8 mouse cellular contexts compared by ENCODE assay signal in genomic region chr4:149697506-149698196, GRCm38 (mm10). TPM values are rescaled to one million over a fixed set of nuclear protein-coding genes. Genes with fewer than 3 reads are reported as not detected.
DNase-seq lines count a peak whose midpoint lies in the region; ATAC-seq and TF ChIP-seq lines count a peak whose summit lies in the region.

No protein-coding gene starts in this region.

- in situ Hi-C loops in CH12.LX (cut with MboI; ENCODE audit: low pct_ligation_motif_present, low pct_unique_long_range_greater_than_20kb, low sequenced_read_pairs) = loop anchor here (5.0 kb wide), 1 partner anchor 40 kb away; no protein-coding TSS in a partner anchor

- WGBS in forebrain, embryonic 15.5 days = 32% methylated on average over 15 of the region's 15 CpGs
- WGBS in limb, embryonic 14.5 days = 24% methylated on average over 15 of the region's 15 CpGs
- WGBS in midbrain, embryonic 13.5 days = 19% methylated on average over 15 of the region's 15 CpGs

- dilution Hi-C loops in CH12.LX (cut with MboI; ENCODE audit: extremely low pct_ligation_motif_present, extremely low pct_unique_long_range_greater_than_20kb, low sequenced_read_pairs) = no loop called here

- no peak for TF ChIP-seq RAD21 in CH12.LX (IDR thresholded peaks at IDR 0.05; ENCODE audit: low read depth, low read length)

- peaks cover 4 to 24% of the 10 kb centered on the region in 2 experiments for H3K36me3 ChIP-seq in CH12.LX (replicated peaks in 1 of 2; ENCODE audit: control insufficient read depth in 1 of 2, insufficient read depth in 1 of 2, low read length in 1 of 2)
- no peaks in the 10 kb centered on the region for H3K36me3 ChIP-seq in forebrain, embryonic 15.5 days
- H3K36me3 ChIP-seq in limb, embryonic 14.5 days (ENCODE audit: control insufficient read depth, insufficient read depth, low read length) = no peaks in the 10 kb centered on the region
- no peaks in the 10 kb centered on the region for H3K36me3 ChIP-seq in midbrain, embryonic 13.5 days

- no peak for TF ChIP-seq CTCF in CH12.LX (conservative IDR thresholded peaks at IDR 0.05 in 1 of 2, IDR thresholded peaks at IDR 0.05 in 1 of 2; ENCODE audit: low read depth in 2 of 2, low read length in 2 of 2)

- ATAC-seq in forebrain, embryonic 15.5 days (replicated peaks) = peak; percentile 46; the same call in 1 of the 2 replicates
- peak; percentile 25; the same call in 1 of the 2 replicates for ATAC-seq in limb, embryonic 14.5 days (ENCODE audit: low FRiP score, low read depth)
- ATAC-seq in midbrain, embryonic 13.5 days = peak; percentile 46

- peak overlapping the region; percentile 94 for H3K9ac ChIP-seq in CH12.LX (ENCODE audit: insufficient read depth, low read depth)
- peak overlapping the region; percentile 57 for H3K9ac ChIP-seq in forebrain, embryonic 15.5 days (replicated peaks)
- H3K9ac ChIP-seq in limb, embryonic 14.5 days (ENCODE audit: low read depth, low read length, severe bottlenecking) = peak overlapping the region; percentile 52
- H3K9ac ChIP-seq in midbrain, embryonic 13.5 days (replicated peaks) = peak overlapping the region; percentile 63

- TF ChIP-seq POLR2A in CH12.LX (IDR thresholded peaks at IDR 0.05; ENCODE audit: low read depth, low read length) = peak; percentile 34
- no peak for TF ChIP-seq POLR2A in limb, embryonic 14.5 days (IDR thresholded peaks at IDR 0.05; ENCODE audit: borderline replicate concordance, extremely low read depth, insufficient read depth, insufficient read length)

- H3K79me2 ChIP-seq in CH12.LX (replicated peaks; ENCODE audit: control insufficient read depth, extremely low read depth, insufficient read depth, poor library complexity, severe bottlenecking) = peaks cover 77% of the 10 kb centered on the region

- DNase-seq in B cell, adult 2 months = peak; percentile 52 to 67
- no peak for DNase-seq in CH12.LX (ENCODE audit: extremely low read depth)
- DNase-seq in limb, embryonic 14.5 days (ENCODE audit: low spot score) = no peak
- DNase-seq in thymus, postnatal 25 days = peak; percentile 73
- no peak for DNase-seq in cerebellum, adult 9-11 months
- DNase-seq in cerebellum, adult 11-12 months = no peak

- peaks cover 10 to 44% of the 10 kb centered on the region in 2 experiments for H3K4me1 ChIP-seq in CH12.LX (ENCODE audit: control insufficient read depth in 1 of 2, insufficient read depth in 2 of 2)
- H3K4me1 ChIP-seq in forebrain, embryonic 15.5 days = peaks cover 9% of the 10 kb centered on the region
- peaks cover 8% of the 10 kb centered on the region for H3K4me1 ChIP-seq in limb, embryonic 14.5 days (ENCODE audit: control insufficient read depth, insufficient read depth, low read length)
- peaks cover 17% of the 10 kb centered on the region for H3K4me1 ChIP-seq in midbrain, embryonic 13.5 days (replicated peaks)

- H3K27me3 ChIP-seq in CH12.LX (replicated peaks) = no peaks in the 10 kb centered on the region
- H3K27me3 ChIP-seq in forebrain, embryonic 15.5 days = 0 out of 2 replicates have a peak, but pooled peaks cover 3% of the 10 kb centered on the region
- peaks cover 9% of the 10 kb centered on the region; the same call in 1 of the 2 replicates for H3K27me3 ChIP-seq in limb, embryonic 14.5 days (ENCODE audit: control insufficient read depth, insufficient read depth, low read length)
- peaks cover 46% of the 10 kb centered on the region for H3K27me3 ChIP-seq in midbrain, embryonic 13.5 days

- TF ChIP-seq EP300 in CH12.LX (IDR thresholded peaks at IDR 0.05; ENCODE audit: low read length) = no peak

- peak overlapping the region; percentile 63 to 92 (median 77) for H3K4me3 ChIP-seq in CH12.LX (replicated peaks in 1 of 3; ENCODE audit: low read depth in 2 of 3, low read length in 2 of 3, poor library complexity in 1 of 3)
- peak overlapping the region; percentile 48 for H3K4me3 ChIP-seq in forebrain, embryonic 15.5 days
- H3K4me3 ChIP-seq in limb, embryonic 14.5 days (replicated peaks; ENCODE audit: low read length) = peak overlapping the region; percentile 42
- H3K4me3 ChIP-seq in midbrain, embryonic 13.5 days (replicated peaks) = peak overlapping the region; percentile 45

- no peaks in the 10 kb centered on the region for H3K9me3 ChIP-seq in CH12.LX (replicated peaks; ENCODE audit: low read length)
- no peaks in the 10 kb centered on the region for H3K9me3 ChIP-seq in forebrain, embryonic 15.5 days
- H3K9me3 ChIP-seq in limb, embryonic 14.5 days (ENCODE audit: control insufficient read depth, low read length) = no peaks in the 10 kb centered on the region
- no peaks in the 10 kb centered on the region for H3K9me3 ChIP-seq in midbrain, embryonic 13.5 days

- peak overlapping the region; percentile 97 for H3K27ac ChIP-seq in CH12.LX (ENCODE audit: insufficient read depth, low read depth)
- H3K27ac ChIP-seq in forebrain, embryonic 15.5 days (replicated peaks) = no peak overlapping the region
- H3K27ac ChIP-seq in limb, embryonic 14.5 days (replicated peaks; ENCODE audit: low read depth, low read length) = no peak overlapping the region
- no peak overlapping the region for H3K27ac ChIP-seq in midbrain, embryonic 13.5 days

- peak overlapping the region; percentile 92 for H3K4me2 ChIP-seq in CH12.LX (ENCODE audit: insufficient read depth, low read depth, poor library complexity, severe bottlenecking)
- H3K4me2 ChIP-seq in forebrain, embryonic 15.5 days (replicated peaks) = peak overlapping the region; percentile 87
- peak overlapping the region; percentile 76 for H3K4me2 ChIP-seq in limb, embryonic 14.5 days (replicated peaks; ENCODE audit: low read depth, low read length, severe bottlenecking)
- peak overlapping the region; percentile 68 for H3K4me2 ChIP-seq in midbrain, embryonic 13.5 days (replicated peaks)

TF ChIP-seq in CH12.LX, 34 proteins besides CTCF, POLR2A, EP300 and RAD21:
- TF ChIP-seq USF1 (IDR thresholded peaks at IDR 0.05; ENCODE audit: low read depth, low read length) (no peak), NELFE (IDR thresholded peaks at IDR 0.05; ENCODE audit: low read depth, low read length) (no peak; the same call in 1 of the 2 replicates), TCF12 (IDR thresholded peaks at IDR 0.05; ENCODE audit: low read depth, low read length) (peak; percentile 19; the same call in 1 of the 2 replicates), ZNF384 (IDR thresholded peaks at IDR 0.05; ENCODE audit: low read depth, low read length) (peak; percentile 97), E2F4 (IDR thresholded peaks at IDR 0.05; ENCODE audit: insufficient replicate concordance, low read depth, low read length) (0 out of 2 replicates have a peak, but pooled peaks have one; percentile 27), PAX5 (IDR thresholded peaks at IDR 0.05; ENCODE audit: low read length) (no peak), ELF1 (IDR thresholded peaks at IDR 0.05; ENCODE audit: low read depth, low read length) (0 out of 2 replicates have a peak, but pooled peaks have one; percentile 26), SIN3A (IDR thresholded peaks at IDR 0.05; ENCODE audit: low read length) (no peak), CHD1 (IDR thresholded peaks at IDR 0.05; ENCODE audit: low read depth, low read length) (0 out of 2 replicates have a peak, but pooled peaks have one; percentile 21)

RNA-seq across cellular contexts. Expression of gene Pik3cd, which starts 4.7 kb away (rescaled TPM):
- total RNA-seq in CH12.LX (2012; rRNA removed) (84.0 and 95.0 TPM in 2 replicates), CH12.LX (2014; rRNA removed) (57.0 and 60.3 TPM in 2 replicates)
- 62.4 and 72.1 TPM in 2 replicates for polyA plus RNA-seq in CH12.LX (2012; ENCODE audit: insufficient read length, low read depth)
- 16.5 and 18.2 TPM in 2 replicates for polyA plus RNA-seq in forebrain, embryonic 15.5 days (2015; fragmentation: Nextera tagmentation; extraction: Ambion mirVana)
- polyA plus RNA-seq in limb, embryonic 14.5 days (2012; rRNA removed) = 5.7 and 6.1 TPM in 2 replicates
- polyA plus RNA-seq in limb, embryonic 14.5 days (2014; fragmentation: Nextera tagmentation; extraction: Ambion mirVana) = 5.1 and 5.9 TPM in 2 replicates
- 13.2 and 13.7 TPM in 2 replicates for polyA plus RNA-seq in midbrain, embryonic 13.5 days (2015; fragmentation: Nextera tagmentation; extraction: Ambion mirVana)

RNA-seq across cellular contexts. Expression of gene Tmem201, which starts 40.2 kb away (rescaled TPM):
- total RNA-seq in CH12.LX (2012; rRNA removed) (16.2 and 18.0 TPM in 2 replicates), CH12.LX (2014; rRNA removed) (6.4 and 6.5 TPM in 2 replicates)
- polyA plus RNA-seq in CH12.LX (2012; ENCODE audit: insufficient read length, low read depth) = 23.7 and 29.2 TPM in 2 replicates
- 39.8 and 40.8 TPM in 2 replicates for polyA plus RNA-seq in forebrain, embryonic 15.5 days (2015; fragmentation: Nextera tagmentation; extraction: Ambion mirVana)
- 59.3 and 80.2 TPM in 2 replicates for polyA plus RNA-seq in limb, embryonic 14.5 days (2012; rRNA removed)
- 20.4 and 22.1 TPM in 2 replicates for polyA plus RNA-seq in limb, embryonic 14.5 days (2014; fragmentation: Nextera tagmentation; extraction: Ambion mirVana)
- 37.7 and 40.6 TPM in 2 replicates for polyA plus RNA-seq in midbrain, embryonic 13.5 days (2015; fragmentation: Nextera tagmentation; extraction: Ambion mirVana)

Comparison
In these comparisons a context has a peak if more than half of its experiments do, and no peak if none do; other contexts are left out.
1. DNase-seq: peak in B cell, adult 2 months (2 of 2) and thymus, postnatal 25 days (single experiment); none in CH12.LX (single experiment), limb, embryonic 14.5 days (single experiment), cerebellum, adult 9-11 months (single experiment) and cerebellum, adult 11-12 months (single experiment).
2. Peak in every context shown above with its lines, with median percentiles within 50 percentile points of each other: H3K4me2 ChIP-seq, H3K4me3 ChIP-seq, H3K9ac ChIP-seq and ATAC-seq.